19 mouse cellular contexts compared by ENCODE assay signal in the genomic region with DNA sequence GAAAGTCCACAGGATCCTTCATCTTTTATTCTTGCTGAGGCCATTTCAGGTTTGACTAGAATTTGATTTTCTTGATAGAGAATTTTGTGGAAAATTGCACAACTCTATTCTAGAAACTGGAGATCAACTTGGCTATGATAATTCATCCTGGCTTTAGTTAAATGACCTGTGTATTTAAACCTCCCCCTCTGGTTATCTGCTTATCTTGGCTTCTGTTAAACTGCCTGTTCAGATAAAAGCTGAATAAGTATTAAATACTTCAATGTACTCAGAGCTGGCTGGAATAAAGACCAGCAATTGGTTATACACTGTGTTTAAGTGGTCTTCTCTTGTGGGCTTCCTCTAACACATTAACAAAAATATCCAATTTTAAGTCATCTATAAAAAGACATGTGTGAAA. TPM values are rescaled to one million over a fixed set of nuclear protein-coding genes. Genes with fewer than 3 reads are reported as not detected.
A peak's percentile ranks its signal among the peaks of the same experiment; 100 is the strongest.
DNase-seq lines count a peak whose midpoint lies in the region; ATAC-seq and TF ChIP-seq lines count a peak whose summit lies in the region.
"Had no signal": no experiment of that assay in that cellular context is flagged by ENCODE, and none has a peak within 500 bp of the region (broad histone marks: within the 10 kb centered on the region; RNA-seq: fewer than 3 reads in every experiment).

No protein-coding gene starts in this region.

- no peaks in the 10 kb centered on the region for H3K4me1 ChIP-seq in liver, adult 2 months (ENCODE audit: control insufficient read depth, insufficient read depth, low read length)
- no peaks in the 10 kb centered on the region for H3K4me1 ChIP-seq in liver, embryonic 12.5 days
- peaks cover 0 to 4% of the 10 kb centered on the region in 2 experiments; a peak in 1 of 4 replicates for H3K4me1 ChIP-seq in MEL (ENCODE audit: control insufficient read depth in 1 of 2, insufficient read depth in 2 of 2, low read length in 2 of 2)

- no peak for TF ChIP-seq POLR2A in liver, adult 2 months (IDR thresholded peaks at IDR 0.05; ENCODE audit: extremely low read depth, insufficient read depth, low read length)
- no peak for TF ChIP-seq POLR2A in MEL (IDR thresholded peaks at IDR 0.05; ENCODE audit: control insufficient read depth in 1 of 2, insufficient read depth in 1 of 2, low read depth in 1 of 2, low read length in 2 of 2, poor library complexity in 1 of 2)

- H3K9ac ChIP-seq in liver, adult 2 months (ENCODE audit: low read depth, low read length) = no peak overlapping the region
- no peak overlapping the region for H3K9ac ChIP-seq in liver, embryonic 12.5 days
- no peak overlapping the region for H3K9ac ChIP-seq in MEL (ENCODE audit: control insufficient read depth, low read depth, low read length, poor library complexity, severe bottlenecking)

- ATAC-seq in liver, embryonic 12.5 days = no peak
- ATAC-seq: activated CD4-positive, CD25-positive, alpha-beta regulatory T cell, adult 4 months; CD4-positive, CD25-positive, alpha-beta regulatory T cell, adult 4 months; Patski had no signal

- no peak overlapping the region for H3K4me2 ChIP-seq in liver, embryonic 12.5 days

- H3K27ac ChIP-seq in liver, adult 2 months (replicated peaks; ENCODE audit: insufficient read depth, low read depth, low read length) = no peak overlapping the region
- H3K27ac ChIP-seq in liver, embryonic 12.5 days = no peak overlapping the region
- H3K27ac ChIP-seq in MEL (ENCODE audit: control insufficient read depth, low read depth, low read length) = no peak overlapping the region

- no peak overlapping the region for H3K4me3 ChIP-seq in liver, adult 2 months (ENCODE audit: insufficient read depth, low read depth, low read length)
- no peak overlapping the region for H3K4me3 ChIP-seq in liver, embryonic 12.5 days
- no peak overlapping the region for H3K4me3 ChIP-seq in MEL (ENCODE audit: control insufficient read depth in 1 of 2, insufficient read depth in 1 of 2, low read depth in 2 of 2, low read length in 2 of 2)

- no peak for TF ChIP-seq CTCF in liver, adult 2 months (IDR thresholded peaks at IDR 0.05; ENCODE audit: low read depth, low read length)
- no peak for TF ChIP-seq CTCF in MEL (IDR thresholded peaks at IDR 0.05 in 2 of 3, conservative IDR thresholded peaks at IDR 0.05 in 1 of 3; ENCODE audit: control insufficient read depth in 1 of 3, insufficient read depth in 1 of 3, low read depth in 2 of 3, low read length in 3 of 3, poor library complexity in 1 of 3, severe bottlenecking in 1 of 3)

- TF ChIP-seq RAD21 in MEL (IDR thresholded peaks at IDR 0.05; ENCODE audit: low read depth, low read length) = no peak

- no peaks in the 10 kb centered on the region for H3K27me3 ChIP-seq in liver, adult 2 months (ENCODE audit: control insufficient read depth, insufficient read depth, low read length)
- no peaks in the 10 kb centered on the region for H3K27me3 ChIP-seq in liver, embryonic 12.5 days (replicated peaks)
- no peaks in the 10 kb centered on the region for H3K27me3 ChIP-seq in MEL (ENCODE audit: control insufficient read depth in 1 of 2, insufficient read depth in 2 of 2, low read length in 2 of 2)
- H3K27me3 ChIP-seq: CH12.LX, Patski had no signal

- peaks cover 11% of the 10 kb centered on the region for H3K36me3 ChIP-seq in liver, adult 2 months (ENCODE audit: control insufficient read depth, insufficient read depth, low read length)
- peaks cover 24% of the 10 kb centered on the region for H3K36me3 ChIP-seq in liver, embryonic 12.5 days
- H3K36me3 ChIP-seq in MEL (ENCODE audit: control insufficient read depth in 1 of 2, insufficient read depth in 2 of 2, low read length in 2 of 2) = peaks cover 0 to 4% of the 10 kb centered on the region in 2 experiments; a peak in 3 of 4 replicates

- DNase-seq in liver, adult 2 months (ENCODE audit: extremely low read depth, low read depth, low spot score) = peak; percentile 24
- DNase-seq in MEL (ENCODE audit: low read depth, low spot score) = no peak
- no peak for DNase-seq in thymus, postnatal 0 days (ENCODE audit: low spot score)
- DNase-seq: adrenal gland, adult 2 months; adrenal gland, adult 8-10 months; adrenal gland, postnatal 10 days; adrenal gland, postnatal 14 days; adrenal gland, postnatal 25 days; adrenal gland, postnatal 36 days; B cell, adult 2 months; cerebellum, adult 11 months; cerebellum, adult 11-12 months; cerebellum, adult 18-20 months; cerebellum, adult 2 months had no signal

- H3K79me2 ChIP-seq in liver, adult 2 months (ENCODE audit: control insufficient read depth, insufficient read depth, low read length) = no peaks in the 10 kb centered on the region
- no peaks in the 10 kb centered on the region for H3K79me2 ChIP-seq in MEL (ENCODE audit: control insufficient read depth, insufficient read depth, low read length, poor library complexity)

- TF ChIP-seq EP300 in MEL (IDR thresholded peaks at IDR 0.05; ENCODE audit: low read depth in 1 of 2, low read length in 2 of 2) = peak; percentile 50 to 61; a peak in 3 of 4 replicates

- 0 out of 2 replicates have a peak, but pooled peaks cover 8% of the 10 kb centered on the region for H3K9me3 ChIP-seq in liver, embryonic 12.5 days (replicated peaks)
- H3K9me3 ChIP-seq in MEL (replicated peaks; ENCODE audit: insufficient read depth, low read length) = no peaks in the 10 kb centered on the region

TF ChIP-seq in MEL, 35 proteins besides CTCF, POLR2A, EP300 and RAD21:
- TF ChIP-seq GATA1 (IDR thresholded peaks at IDR 0.05; ENCODE audit: low read depth, low read length) (peak; percentile 56; the same call in 1 of the 2 replicates), BHLHE40 (IDR thresholded peaks at IDR 0.05; ENCODE audit: borderline replicate concordance, low read depth, low read length) (no peak), MYB (IDR thresholded peaks at IDR 0.05; ENCODE audit: low read depth, low read length) (peak; percentile 64; the same call in 1 of the 2 replicates)
TF ChIP-seq in MEL: peak in this region for 2.

RNA-seq across cellular contexts. Expression of a gene that starts 15.6 kb away (rescaled TPM):
- total RNA-seq in liver, adult 2 months (2014; rRNA removed) = 3.2 and 3.4 TPM in 2 replicates
- 0.26 and 0.35 TPM in 2 replicates for polyA plus RNA-seq in liver, adult 2 months (2012; rRNA removed)
- 0.89 and 1.0 TPM in 2 replicates for polyA plus RNA-seq in liver, embryonic 12.5 days (2016; fragmentation: Nextera tagmentation; extraction: Ambion mirVana)
- 3.0 and 3.2 TPM in 2 replicates for total RNA-seq in MEL (2012; rRNA removed)
- 1 to 10 TPM in 1 of 2 experiments, not detected in 1; 4.0 TPM for polyA plus RNA-seq in MEL (2012; ENCODE audit: insufficient read depth in 1 of 2, insufficient read length in 2 of 2, low read depth in 1 of 2, low replicate concordance in 2 of 2, missing spikeins in 1 of 2)
- 2.3 and 3.1 TPM in 2 replicates for polyA plus RNA-seq in thymus, postnatal 0 days (2015; fragmentation: Nextera tagmentation; extraction: Ambion mirVana)

RNA-seq across cellular contexts. Expression of a gene that starts 15.8 kb away (rescaled TPM):
- 2.5 TPM in 2 replicates for total RNA-seq in liver, adult 2 months (2014; rRNA removed)
- polyA plus RNA-seq in liver, adult 2 months (2012; rRNA removed) = 0.27 and 0.31 TPM in 2 replicates
- polyA plus RNA-seq in liver, embryonic 12.5 days (2016; fragmentation: Nextera tagmentation; extraction: Ambion mirVana) = 2.6 and 3.1 TPM in 2 replicates
- total RNA-seq in MEL (2012; rRNA removed) = 6.0 and 6.9 TPM in 2 replicates
- 1 to 10 TPM in 1 of 2 experiments, not detected in 1; 4.6 TPM for polyA plus RNA-seq in MEL (2012; ENCODE audit: insufficient read depth in 1 of 2, insufficient read length in 2 of 2, low read depth in 1 of 2, low replicate concordance in 2 of 2, missing spikeins in 1 of 2)
- polyA plus RNA-seq in thymus, postnatal 0 days (2015; fragmentation: Nextera tagmentation; extraction: Ambion mirVana) = 4.3 and 4.7 TPM in 2 replicates

RNA-seq across cellular contexts. Expression of a gene that starts 34.7 kb away (rescaled TPM):
- total RNA-seq in liver, adult 2 months (2014; rRNA removed) = 1.9 and 2.6 TPM in 2 replicates
- polyA plus RNA-seq in liver, adult 2 months (2012; rRNA removed) = 0.30 and 0.33 TPM in 2 replicates
- polyA plus RNA-seq in liver, embryonic 12.5 days (2016; fragmentation: Nextera tagmentation; extraction: Ambion mirVana) = 2.1 and 2.2 TPM in 2 replicates
- 4.0 and 4.4 TPM in 2 replicates for total RNA-seq in MEL (2012; rRNA removed)
- 1 to 10 TPM in 1 of 2 experiments, not detected in 1; 2.4 TPM for polyA plus RNA-seq in MEL (2012; ENCODE audit: insufficient read depth in 1 of 2, insufficient read length in 2 of 2, low read depth in 1 of 2, low replicate concordance in 2 of 2, missing spikeins in 1 of 2)
- polyA plus RNA-seq in thymus, postnatal 0 days (2015; fragmentation: Nextera tagmentation; extraction: Ambion mirVana) = 4.1 and 4.7 TPM in 2 replicates
